Mouse (Mus musculus) stomach, embryonic 16.5 days (tissue): Measurements from ENCODE around the gene Hist1h1d. TPM values are rescaled to one million over a fixed set of nuclear protein-coding genes. Genes with fewer than 3 reads are reported as not detected.

Source experiments
- microRNA-seq: library from miRNA; unstranded; fragments of <30 nt; microRNA quantifications from one replicate; pipeline ENCODE4, GENCODE M21; 2016
- polyA plus RNA-seq: library from polyadenylated mRNA; unstranded; fragments of >200 nt; fragmentation: Nextera tagmentation; extraction: Ambion mirVana; gene quantifications from 2 replicates; pipeline ENCODE4 v1.2.1, GENCODE M21; 2015

Hist1h1d gene
- polyA plus RNA-seq, 1 experiment from 2014 or later, result 0.93 TPM

Small RNA genes within 50 kb of the gene (microRNA-seq; reads per million reads assigned to microRNA genes)
- gene Gm44297 (not detected), gene Gm44359 (not detected), gene Gm44394 (not detected), gene n-TStga1 (1.2 reads per million)

Other genes starting within 250 kb of the Hist1h1d start
- gene Zfp322a, start 184.1 kb upstream of the Hist1h1d start, polyA plus RNA-seq, result 36.9 and 38.3 TPM in 2 replicates
- gene Abt1, start 129.4 kb upstream of the Hist1h1d start, polyA plus RNA-seq, result 10.3 and 11.4 TPM in 2 replicates
- gene Btn1a1, start 87.4 kb upstream of the Hist1h1d start, polyA plus RNA-seq, result 0.21 and 0.22 TPM in 2 replicates
- 0.14 and 0.28 TPM in 2 replicates for gene Btn2a2, start 64.4 kb upstream of the Hist1h1d start, polyA plus RNA-seq
- gene Hist1h4h, start 22.2 kb upstream of the Hist1h1d start, polyA plus RNA-seq, result 5.7 and 6.3 TPM in 2 replicates
- gene Hist1h2af, start 19.4 kb upstream of the Hist1h1d start, polyA plus RNA-seq, result 0.74 and 3.1 TPM in 2 replicates
- 4.7 and 6.1 TPM in 2 replicates for gene Hist1h3g, start 17.8 kb upstream of the Hist1h1d start, polyA plus RNA-seq
- 1.1 and 1.4 TPM in 2 replicates for gene Hist1h2bh, start 9.9 kb upstream of the Hist1h1d start, polyA plus RNA-seq
- gene Hist1h3f, start 9.2 kb upstream of the Hist1h1d start, polyA plus RNA-seq, result 0.81 and 0.90 TPM in 2 replicates
- gene Hist1h4f, start 1.6 kb upstream of the Hist1h1d start, polyA plus RNA-seq, result 1.6 TPM in 1 of 2 replicates, not detected in the other
- 2.8 and 3.6 TPM in 2 replicates for gene Hist1h3e, start 9.1 kb downstream of the Hist1h1d start, polyA plus RNA-seq
- gene Hist1h2ae, start 18.0 kb downstream of the Hist1h1d start, polyA plus RNA-seq, result 34.0 and 56.1 TPM in 2 replicates
- 16.8 and 17.5 TPM in 2 replicates for gene Hist1h2bg, start 18.1 kb downstream of the Hist1h1d start, polyA plus RNA-seq
- gene Hist1h2bf, start 20.9 kb downstream of the Hist1h1d start, polyA plus RNA-seq, result 1.7 and 3.0 TPM in 2 replicates
- gene Hist1h2ad, start 21.1 kb downstream of the Hist1h1d start, polyA plus RNA-seq, result 2.5 TPM in 2 replicates
- 6.3 and 6.5 TPM in 2 replicates for gene Hist1h3d, start 22.5 kb downstream of the Hist1h1d start, polyA plus RNA-seq
- 60.7 and 86.3 TPM in 2 replicates for gene Hist1h4d, start 28.3 kb downstream of the Hist1h1d start, polyA plus RNA-seq
- gene Hist1h2be, start 67.9 kb downstream of the Hist1h1d start, polyA plus RNA-seq, result 2.8 and 3.0 TPM in 2 replicates
- 11.3 and 16.6 TPM in 2 replicates for gene Hist1h1e, start 69.3 kb downstream of the Hist1h1d start, polyA plus RNA-seq
- 1.7 TPM in 2 replicates for gene Hist1h2ac, start 130.7 kb downstream of the Hist1h1d start, polyA plus RNA-seq
- 101 and 102 TPM in 2 replicates for gene Hist1h2bc, start 130.9 kb downstream of the Hist1h1d start, polyA plus RNA-seq
- 0.14 TPM in 1 of 2 replicates, not detected in the other for gene Hist1h1t, start 142.6 kb downstream of the Hist1h1d start, polyA plus RNA-seq
- gene Hist1h4c, start 145.2 kb downstream of the Hist1h1d start, polyA plus RNA-seq, result 4.5 and 4.8 TPM in 2 replicates
- gene Hfe, start 157.6 kb downstream of the Hist1h1d start, polyA plus RNA-seq, result 8.8 and 9.6 TPM in 2 replicates
- 53.4 and 58.0 TPM in 2 replicates for gene Hist1h1c, start 185.5 kb downstream of the Hist1h1d start, polyA plus RNA-seq
- 3.1 and 3.7 TPM in 2 replicates for gene Hist1h3c, start 192.3 kb downstream of the Hist1h1d start, polyA plus RNA-seq
- 1.00 and 2.9 TPM in 2 replicates for gene Hist1h2bb, start 193.5 kb downstream of the Hist1h1d start, polyA plus RNA-seq
- gene Hist1h2ab, start 197.9 kb downstream of the Hist1h1d start, polyA plus RNA-seq, result 16.2 and 26.2 TPM in 2 replicates
- 7.0 and 7.5 TPM in 2 replicates for gene Hist1h3b, start 199.0 kb downstream of the Hist1h1d start, polyA plus RNA-seq
- 1.2 and 3.7 TPM in 2 replicates for gene Hist1h4b, start 203.8 kb downstream of the Hist1h1d start, polyA plus RNA-seq
- gene Hist1h4a, start 208.0 kb downstream of the Hist1h1d start, polyA plus RNA-seq, result 0.28 and 1.5 TPM in 2 replicates
- gene Hist1h3a, start 209.1 kb downstream of the Hist1h1d start, polyA plus RNA-seq, result 2.0 and 3.5 TPM in 2 replicates
- gene Hist1h1a, start 210.4 kb downstream of the Hist1h1d start, polyA plus RNA-seq, result 1.3 TPM in 2 replicates
- not detected in 2 replicates for gene Trim38, start 216.7 kb downstream of the Hist1h1d start, polyA plus RNA-seq